Mouse (Mus musculus): ENCODE results near the gene Phldb1.
A peak's percentile ranks its signal among the peaks of the same experiment; 100 is the strongest.
"Not testable (repeated sequence)": the region's sequence is repeated elsewhere in the genome, so short reads cannot be mapped to it uniquely, and the experiment has no call there.

Phldb1 gene

DNA sequence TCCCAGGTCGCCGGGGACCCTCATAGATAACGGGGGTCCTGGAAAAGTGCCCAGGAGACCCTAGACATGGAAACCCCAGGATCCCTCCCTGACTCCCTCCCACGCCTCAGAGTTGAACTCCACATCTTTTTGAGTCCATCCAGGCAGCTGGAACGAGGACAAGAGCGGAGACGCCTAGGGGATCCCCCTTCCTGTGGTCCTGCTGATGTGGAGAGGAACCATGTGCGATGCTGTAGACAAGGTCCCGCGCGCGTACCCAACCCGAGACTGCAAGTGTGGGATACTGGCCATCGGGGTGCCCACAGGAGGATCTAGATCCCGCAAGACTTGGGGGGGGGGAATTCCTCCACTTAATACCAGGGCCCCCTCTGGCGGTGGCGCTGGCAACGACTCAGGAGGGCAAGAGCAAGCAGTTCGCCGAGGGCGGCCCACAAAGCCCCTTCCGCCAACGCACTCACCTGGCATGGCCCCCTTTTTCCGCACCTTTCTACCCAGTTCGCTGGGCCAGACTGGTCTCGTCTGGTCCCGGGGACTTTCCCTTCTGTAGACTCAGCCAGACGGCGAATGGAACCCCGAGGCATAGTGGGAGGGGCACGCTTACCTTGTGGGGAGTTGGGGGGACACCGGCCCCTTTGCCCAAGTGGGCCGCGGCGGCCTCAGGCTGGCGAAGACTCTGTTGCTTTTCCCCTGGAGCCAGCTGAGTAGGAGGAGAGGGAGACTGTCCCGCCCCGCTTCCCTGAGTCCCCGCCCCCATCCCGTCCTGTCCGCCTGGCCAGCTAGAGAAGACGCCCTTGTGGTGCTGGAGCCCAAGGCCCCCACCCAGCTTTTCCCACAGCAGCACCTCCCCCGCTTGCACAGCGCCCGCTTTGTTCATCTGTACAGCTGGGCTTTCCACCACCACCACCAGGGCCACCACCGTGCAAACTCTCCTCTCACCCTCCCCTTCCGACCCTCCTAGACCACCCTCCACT, at the start of gene Phldb1:
TSS of gene Phldb1 (minus strand) at position 675 of the 971 bp plus-strand sequence.
- no peak for DNase-seq (ENCODE audit: low read depth, low spot score)

GRCm38 (mm10) chr9:44772750-44773651, 38.0 kb upstream of the Phldb1 start:
- DNase-seq (ENCODE audit: low read depth, low spot score) = peak; percentile 92

GRCm38 (mm10) chr9:44772392-44772749, 37.4 kb upstream of the Phldb1 start:
- no peak for DNase-seq (ENCODE audit: low read depth, low spot score)

DNA sequence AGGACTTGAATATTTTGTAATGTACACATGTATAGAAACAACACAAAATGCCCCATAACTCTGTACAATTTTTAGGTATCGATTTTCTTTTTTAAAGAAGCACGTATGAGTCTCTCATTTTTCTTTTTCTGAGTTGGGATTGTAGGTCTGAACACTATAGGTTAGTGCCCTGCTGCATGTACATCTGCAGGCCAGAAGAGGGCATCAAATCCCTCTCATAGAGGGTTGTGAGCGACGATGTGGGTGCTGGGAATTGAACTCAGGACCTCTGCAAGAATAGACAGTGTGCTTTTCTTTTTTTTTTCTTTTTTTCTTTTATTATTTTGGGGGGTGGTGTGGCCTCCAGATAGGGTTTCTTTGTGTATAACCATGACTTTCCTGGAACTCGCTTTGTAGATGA, 36.4 kb upstream of the Phldb1 start:
- no peak for DNase-seq (ENCODE audit: low read depth, low spot score)

DNA sequence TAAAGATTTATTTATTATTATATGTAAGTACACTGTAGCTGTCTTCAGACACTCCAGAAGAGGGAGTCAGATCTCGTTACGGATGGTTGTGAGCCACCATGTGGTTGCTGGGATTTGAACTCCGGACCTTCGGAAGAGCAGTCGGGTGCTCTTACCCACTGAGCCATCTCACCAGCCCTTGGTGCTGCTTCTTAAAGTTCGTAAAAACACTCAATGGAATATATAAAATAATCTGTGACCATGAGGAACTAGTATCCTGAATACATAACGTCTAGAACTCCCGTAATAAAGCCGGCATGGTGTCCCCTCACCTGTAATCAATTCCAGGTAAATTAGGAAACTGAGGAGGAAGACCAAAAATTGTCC, 33.0 kb upstream of the Phldb1 start:
- not testable (repeated sequence) for DNase-seq (ENCODE audit: low read depth, low spot score)

DNA sequence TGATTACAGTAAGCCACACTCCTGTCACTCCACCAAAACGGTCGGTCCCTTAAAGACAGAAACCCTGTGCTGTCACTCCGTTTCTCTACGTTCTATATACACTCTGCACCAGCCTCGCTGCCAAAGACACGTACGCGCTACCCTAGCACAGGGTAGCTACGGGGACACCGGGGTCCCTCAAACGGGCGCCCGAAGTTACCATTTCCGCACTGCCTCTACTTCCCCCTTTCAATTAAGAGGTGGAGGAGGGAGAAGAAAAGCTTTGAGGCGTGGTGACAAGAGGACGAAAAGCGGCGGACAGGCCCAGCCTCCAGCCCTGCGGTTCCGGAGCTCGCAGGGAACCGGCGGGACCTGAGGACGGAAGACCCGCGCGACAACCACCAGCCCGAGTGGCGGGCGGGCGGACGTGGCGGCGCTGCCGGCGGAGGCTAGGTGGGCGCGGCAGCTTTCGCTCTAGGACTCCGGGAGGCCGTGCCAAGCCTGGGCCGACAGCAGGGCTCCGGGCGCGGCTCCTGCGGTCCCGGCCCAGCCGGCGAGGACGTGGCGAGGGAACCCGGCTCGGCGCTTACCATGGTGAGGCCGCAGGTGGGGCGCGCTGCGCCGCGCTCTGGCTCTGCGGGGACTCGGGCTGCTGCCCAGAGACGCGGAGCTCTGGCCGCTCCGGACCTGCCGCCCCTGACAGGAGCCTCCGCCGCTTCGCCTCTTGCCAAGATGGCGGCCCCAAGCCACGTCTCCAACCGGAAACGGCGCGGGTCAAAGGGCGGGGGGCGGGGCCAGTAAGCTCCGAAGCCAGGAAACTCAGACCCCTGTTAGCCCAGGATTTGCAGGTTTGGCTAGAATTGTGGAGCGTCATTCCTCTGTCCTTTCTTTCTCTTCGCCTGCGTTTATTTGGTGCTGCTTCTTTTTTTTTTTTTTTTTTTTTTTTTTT, 32.4 kb upstream of the Phldb1 start, which contains the start of the genes Arcn1 and Ift46:
TSS of gene Arcn1 (minus strand) at position 745 of the 928 bp plus-strand sequence.
TSS of gene Ift46 (plus strand) at position 808 of the 928 bp plus-strand sequence.
- peak; percentile 82 for DNase-seq (ENCODE audit: low read depth, low spot score)

DNA sequence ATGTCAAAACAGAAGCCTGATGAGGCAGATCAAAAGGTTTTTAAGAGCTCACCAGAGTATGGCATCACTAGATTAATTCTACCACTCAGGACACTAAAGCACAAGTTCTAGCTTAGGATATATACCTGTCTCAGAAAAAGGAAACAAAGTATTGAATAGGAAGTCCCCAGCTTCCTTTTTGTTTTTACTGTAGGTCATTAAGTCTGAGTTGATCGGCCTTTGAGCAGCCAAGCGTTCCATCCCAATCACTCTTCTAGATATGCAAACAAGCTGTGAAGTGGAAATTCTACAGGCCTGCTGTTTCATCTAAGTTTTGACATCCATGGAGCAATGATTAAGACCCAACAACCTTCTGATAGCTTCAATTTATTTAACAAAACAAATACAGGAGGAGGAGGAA, 25.9 kb upstream of the Phldb1 start:
- DNase-seq (ENCODE audit: low read depth, low spot score) = no peak

GRCm38 (mm10) chr9:44748473-44748872, 13.5 kb upstream of the Phldb1 start:
- DNase-seq (ENCODE audit: low read depth, low spot score) = no peak

DNA sequence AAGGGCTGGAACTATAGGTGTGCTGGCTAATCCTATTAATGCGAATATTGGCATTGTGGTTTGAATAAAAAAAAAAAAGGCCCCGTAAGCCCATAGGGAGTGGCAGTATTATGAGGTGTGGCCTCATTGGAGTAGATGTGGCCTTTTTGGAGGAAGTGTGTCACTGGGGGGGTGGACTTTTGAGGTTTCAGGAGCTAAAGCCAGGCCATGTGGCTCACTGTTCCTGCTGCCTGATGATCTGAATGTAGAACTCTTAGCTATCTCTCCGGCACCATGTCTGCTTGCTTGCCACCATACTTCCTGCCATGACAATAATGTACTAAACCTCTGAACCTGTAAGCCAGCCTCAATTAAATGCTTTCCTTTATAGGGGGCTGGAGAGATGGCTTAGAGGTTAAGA, 12.3 kb upstream of the Phldb1 start:
- no peak for DNase-seq (ENCODE audit: low read depth, low spot score)

GRCm38 (mm10) chr9:44746666-44747065, 11.7 kb upstream of the Phldb1 start:
- no peak for DNase-seq (ENCODE audit: low read depth, low spot score)

GRCm38 (mm10) chr9:44745371-44745770, 10.4 kb upstream of the Phldb1 start:
- DNase-seq (ENCODE audit: low read depth, low spot score) = no peak

DNA sequence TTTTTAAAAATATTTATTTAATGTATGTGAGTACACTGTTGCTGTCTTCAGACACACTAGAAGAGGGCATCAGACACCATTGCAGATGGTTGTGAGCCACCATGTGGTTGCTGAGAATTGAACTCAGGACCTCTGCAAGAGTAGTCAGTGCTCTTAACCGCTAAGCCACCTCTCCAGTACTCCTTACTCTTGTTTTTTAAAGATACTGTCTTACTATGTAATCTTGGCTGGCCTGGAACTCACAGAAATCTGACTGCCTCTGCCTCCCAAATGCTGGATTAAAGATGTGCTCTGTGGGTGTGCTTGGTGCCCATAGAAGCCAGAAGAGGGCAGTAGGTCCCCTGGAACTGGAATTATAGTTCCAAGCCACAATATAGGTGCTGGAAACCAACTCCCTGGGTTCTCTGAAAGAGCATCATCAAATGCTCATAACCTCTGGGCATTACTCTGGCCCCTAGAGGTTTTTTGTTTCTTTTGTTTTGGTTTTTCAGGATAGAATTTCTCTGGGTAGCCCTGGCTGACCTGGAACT, 5.7 kb upstream of the Phldb1 start:
- no peak for DNase-seq (ENCODE audit: low read depth, low spot score)

DNA sequence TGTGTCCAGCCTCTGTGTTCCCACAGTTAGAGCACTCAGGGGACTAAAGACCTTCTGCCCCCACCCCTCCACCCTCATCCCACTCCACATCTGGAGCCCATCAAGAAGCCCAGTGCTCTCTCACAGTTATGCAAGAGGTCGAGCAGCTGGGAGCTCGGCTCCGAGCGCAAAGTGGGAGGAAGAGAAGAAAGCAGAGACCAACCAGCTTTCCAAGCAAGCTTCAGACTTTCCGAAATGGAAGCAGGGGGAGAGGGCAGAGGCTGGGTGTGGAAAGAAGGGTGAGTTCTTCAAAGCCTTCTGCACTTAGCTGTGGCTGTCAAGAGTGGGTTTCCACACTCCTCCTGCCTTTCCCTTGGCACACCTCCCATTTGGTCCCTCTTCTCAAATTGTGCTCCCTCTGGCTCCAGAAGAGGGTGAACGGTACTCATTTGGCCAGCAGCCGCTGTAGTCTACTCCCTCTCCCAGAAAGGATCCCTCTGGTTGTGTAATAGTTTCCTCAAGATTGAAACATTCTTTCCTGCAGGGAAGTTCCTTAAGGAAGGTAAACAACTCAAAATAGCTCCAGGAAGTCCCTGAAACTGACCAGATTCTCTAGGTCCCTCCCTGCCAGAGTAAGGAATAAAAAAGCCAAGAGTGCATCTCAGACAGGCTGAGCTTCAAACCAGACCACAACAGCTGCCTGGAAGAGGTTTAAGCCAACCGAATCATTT, 2.4 kb upstream of the Phldb1 start:
- DNase-seq (ENCODE audit: low read depth, low spot score) = no peak

GRCm38 (mm10) chr9:44736301-44736700, 1.3 kb upstream of the Phldb1 start:
- DNase-seq (ENCODE audit: low read depth, low spot score) = no peak

- no peak for DNase-seq (ENCODE audit: low read depth, low spot score)
Observed at GRCm38 (mm10) chr9:44735886-44736285, 888 bp upstream of the Phldb1 start.

DNA sequence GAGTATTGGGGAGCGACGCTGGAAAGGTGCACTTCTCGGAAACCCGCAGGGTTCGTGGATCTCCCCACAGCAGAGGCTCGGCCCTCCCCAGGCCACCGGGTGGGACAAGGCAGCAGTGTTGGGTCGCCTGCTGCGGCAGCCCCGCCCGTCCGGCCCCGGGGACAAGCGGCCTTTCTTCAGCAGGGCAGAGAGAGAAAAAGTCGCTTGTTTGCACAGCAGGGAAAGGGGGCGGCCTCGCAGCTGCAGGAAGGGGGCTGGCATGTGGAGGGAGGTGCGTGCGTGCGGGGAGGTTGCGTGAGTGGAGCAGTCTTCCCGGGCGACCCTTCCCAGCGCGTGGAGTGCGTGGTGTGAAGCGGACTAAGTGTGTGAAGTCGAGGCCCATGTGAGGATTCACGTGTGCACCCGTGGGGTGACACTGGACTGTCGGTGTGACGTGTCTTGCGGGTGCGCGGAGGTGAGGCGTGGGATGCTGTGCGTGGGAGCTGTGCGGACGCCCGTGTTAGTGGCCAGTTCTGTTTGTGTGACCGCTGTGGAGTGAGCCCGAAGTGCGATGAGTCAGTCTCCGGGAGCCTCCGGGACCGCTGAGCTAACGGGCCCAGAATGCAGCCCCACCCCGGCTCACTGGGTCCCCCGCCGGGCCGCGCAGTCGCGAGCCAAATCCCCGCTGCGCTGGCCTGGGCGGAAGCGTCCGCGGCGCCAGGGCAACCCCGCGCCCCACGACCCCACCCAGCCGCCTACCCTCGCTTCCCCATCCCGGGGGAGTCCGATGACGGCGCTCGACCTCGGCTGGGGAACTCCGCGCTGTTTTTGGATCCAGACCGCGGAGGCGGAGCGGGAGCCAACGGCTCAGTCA, 1.1 kb downstream of the Phldb1 start:
- no peak for DNase-seq (ENCODE audit: low read depth, low spot score)

GRCm38 (mm10) chr9:44732921-44733530, 2.0 kb downstream of the Phldb1 start:
- no peak for DNase-seq (ENCODE audit: low read depth, low spot score)

DNA sequence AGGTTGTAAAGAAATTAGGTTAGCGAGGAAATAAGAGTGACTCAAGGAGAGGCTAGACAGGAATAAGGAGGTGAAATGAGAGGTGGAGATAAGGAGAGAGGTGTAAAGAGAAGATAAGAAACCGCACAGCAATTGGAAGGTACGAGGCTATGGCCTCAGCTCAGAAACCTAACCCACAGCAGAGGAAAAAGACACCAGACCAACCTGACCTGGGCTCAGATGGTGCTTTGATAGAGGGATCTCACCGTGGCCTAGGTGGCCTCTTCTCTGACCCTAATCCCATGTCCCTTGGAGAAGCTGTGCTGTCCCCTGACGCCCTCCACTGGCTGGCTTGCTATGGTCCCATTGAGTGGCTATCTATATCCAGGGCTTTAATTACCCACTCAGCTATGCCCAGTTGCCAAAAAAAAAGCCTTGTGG, 2.9 kb downstream of the Phldb1 start:
- DNase-seq (ENCODE audit: low read depth, low spot score) = no peak

DNA sequence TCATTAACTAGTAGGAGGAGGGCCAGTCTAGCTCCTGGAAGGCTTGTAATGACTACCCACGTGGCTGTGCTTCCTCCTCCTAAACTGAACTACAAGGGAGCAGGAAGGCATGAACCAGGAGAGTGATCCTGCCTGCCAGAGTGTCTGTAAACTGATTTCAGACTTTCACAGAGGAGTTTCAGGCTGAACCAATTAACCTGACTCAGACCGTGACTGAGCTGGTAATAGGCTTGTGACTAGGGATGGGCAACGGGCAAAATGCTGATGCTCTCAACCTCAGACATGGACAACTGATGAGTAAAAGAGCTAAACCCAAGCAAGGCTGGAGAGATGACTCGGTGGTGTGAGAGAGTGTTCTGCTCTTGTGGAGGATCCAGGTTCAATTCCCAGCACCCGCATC, 7.6 kb downstream of the Phldb1 start:
- no peak for DNase-seq (ENCODE audit: low read depth, low spot score)
